Mouse (Mus musculus): ENCODE measurements around the gene Adamts7.

GRCm38 (mm10) chr9:90113151-90113550 lies 49.7 kb upstream of the Adamts7 start:
- no peak for TF ChIP-seq POLR2A (IDR thresholded peaks at IDR 0.05; ENCODE audit: borderline replicate concordance, control insufficient read depth, low read depth, low read length)
- TF ChIP-seq CTCF (IDR thresholded peaks at IDR 0.05; ENCODE audit: control insufficient read depth, insufficient read depth, low read length) = no peak
